Mouse (Mus musculus): Measurements from ENCODE around the gene Uso1. TPM values are rescaled to one million over a fixed set of nuclear protein-coding genes. Genes with fewer than 3 reads are reported as not detected.

Uso1 gene
- polyA plus RNA-seq, 1 experiment from 2014 or later, result 49.3 TPM

GRCm38 (mm10) chr5:92142481-92142880 lies 4.7 kb downstream of the Uso1 start:
- no peak overlapping the region for H3K4me3 ChIP-seq (ENCODE audit: low read depth, low read length)
- 82% methylated on average over 3 of the region's 3 CpGs for WGBS
- H3K9me3 ChIP-seq (ENCODE audit: control insufficient read depth, low read length), result no peaks in the 10 kb centered on the region
- no peaks in the 10 kb centered on the region for H3K27me3 ChIP-seq (replicated peaks; ENCODE audit: control insufficient read depth, insufficient read depth, low read length)
- no peak overlapping the region for H3K4me2 ChIP-seq (ENCODE audit: low read depth, low read length)
- no peak overlapping the region for H3K27ac ChIP-seq (replicated peaks; ENCODE audit: low read depth, low read length)
- peaks cover 15% of the 10 kb centered on the region for H3K4me1 ChIP-seq (ENCODE audit: control insufficient read depth, insufficient read depth, low read length)
- H3K9ac ChIP-seq (ENCODE audit: low read depth, low read length), result no peak overlapping the region
- 0 out of 2 replicates have a peak, but pooled peaks cover 4% of the 10 kb centered on the region for H3K36me3 ChIP-seq (ENCODE audit: control insufficient read depth, insufficient read depth, low read length)
- no peak for DNase-seq (ENCODE audit: low spot score)
- ATAC-seq (ENCODE audit: low read depth), result no peak

- 0 out of 2 replicates have a peak, but pooled peaks cover 4% of the 10 kb centered on the region for H3K36me3 ChIP-seq (ENCODE audit: control insufficient read depth, insufficient read depth, low read length)
- no peak overlapping the region for H3K27ac ChIP-seq (replicated peaks; ENCODE audit: low read depth, low read length)
- H3K27me3 ChIP-seq (replicated peaks; ENCODE audit: control insufficient read depth, insufficient read depth, low read length), result no peaks in the 10 kb centered on the region
- H3K4me1 ChIP-seq (ENCODE audit: control insufficient read depth, insufficient read depth, low read length), result peaks cover 15% of the 10 kb centered on the region
- H3K4me2 ChIP-seq (ENCODE audit: low read depth, low read length), result no peak overlapping the region
- WGBS, result 93% methylated on average over 6 of the region's 6 CpGs
- no peak overlapping the region for H3K4me3 ChIP-seq (ENCODE audit: low read depth, low read length)
- DNase-seq (ENCODE audit: low spot score) (no peak), ATAC-seq (ENCODE audit: low read depth) (no peak)
- H3K9me3 ChIP-seq (ENCODE audit: control insufficient read depth, low read length), result no peaks in the 10 kb centered on the region
- H3K9ac ChIP-seq (ENCODE audit: low read depth, low read length), result no peak overlapping the region
Measured at GRCm38 (mm10) chr5:92143665-92144064, 5.9 kb downstream of the Uso1 start.

GRCm38 (mm10) chr5:92144954-92145708 lies 7.4 kb downstream of the Uso1 start:
- ATAC-seq (ENCODE audit: low read depth) (no peak), DNase-seq (ENCODE audit: low spot score) (no peak)
- 0 out of 2 replicates have a peak, but pooled peaks cover 3% of the 10 kb centered on the region for H3K4me1 ChIP-seq (ENCODE audit: control insufficient read depth, insufficient read depth, low read length)
- H3K36me3 ChIP-seq (ENCODE audit: control insufficient read depth, insufficient read depth, low read length), result 0 out of 2 replicates have a peak, but pooled peaks cover 4% of the 10 kb centered on the region
- H3K4me3 ChIP-seq (ENCODE audit: low read depth, low read length), result no peak overlapping the region
- no peak overlapping the region for H3K4me2 ChIP-seq (ENCODE audit: low read depth, low read length)
- H3K9ac ChIP-seq (ENCODE audit: low read depth, low read length), result no peak overlapping the region
- WGBS, result 94% methylated on average over 7 of the region's 7 CpGs
- H3K27me3 ChIP-seq (replicated peaks; ENCODE audit: control insufficient read depth, insufficient read depth, low read length), result no peaks in the 10 kb centered on the region
- H3K9me3 ChIP-seq (ENCODE audit: control insufficient read depth, low read length), result no peaks in the 10 kb centered on the region
- H3K27ac ChIP-seq (replicated peaks; ENCODE audit: low read depth, low read length), result no peak overlapping the region

- Histone ChIP-seq H3K27me3 (replicated peaks; ENCODE audit: control insufficient read depth, insufficient read depth, low read length) (no peaks in the 10 kb centered on the region), H3K4me2 (ENCODE audit: low read depth, low read length) (no peak overlapping the region), H3K36me3 (ENCODE audit: control insufficient read depth, insufficient read depth, low read length) (peaks cover 17% of the 10 kb centered on the region), H3K27ac (replicated peaks; ENCODE audit: low read depth, low read length) (no peak overlapping the region), H3K4me1 (ENCODE audit: control insufficient read depth, insufficient read depth, low read length) (no peaks in the 10 kb centered on the region), H3K9me3 (ENCODE audit: control insufficient read depth, low read length) (no peaks in the 10 kb centered on the region), H3K4me3 (ENCODE audit: low read depth, low read length) (no peak overlapping the region), H3K9ac (ENCODE audit: low read depth, low read length) (no peak overlapping the region)
- WGBS, result 82% methylated on average over 3 of the region's 3 CpGs
- ATAC-seq (ENCODE audit: low read depth), result no peak
- DNase-seq (ENCODE audit: low spot score), result no peak
Measured at GRCm38 (mm10) chr5:92148248-92148647, 10.5 kb downstream of the Uso1 start.

- Histone ChIP-seq H3K9me3 (ENCODE audit: control insufficient read depth, low read length) (no peaks in the 10 kb centered on the region), H3K36me3 (ENCODE audit: control insufficient read depth, insufficient read depth, low read length) (peaks cover 26% of the 10 kb centered on the region), H3K27ac (replicated peaks; ENCODE audit: low read depth, low read length) (no peak overlapping the region), H3K4me3 (ENCODE audit: low read depth, low read length) (no peak overlapping the region), H3K4me1 (ENCODE audit: control insufficient read depth, insufficient read depth, low read length) (no peaks in the 10 kb centered on the region), H3K4me2 (ENCODE audit: low read depth, low read length) (no peak overlapping the region), H3K27me3 (replicated peaks; ENCODE audit: control insufficient read depth, insufficient read depth, low read length) (no peaks in the 10 kb centered on the region), H3K9ac (ENCODE audit: low read depth, low read length) (no peak overlapping the region)
- ATAC-seq (ENCODE audit: low read depth), result no peak
- WGBS, result 90% methylated on average over 5 of the region's 5 CpGs
- no peak for DNase-seq (ENCODE audit: low spot score)
Measured at GRCm38 (mm10) chr5:92149330-92149982, 11.7 kb downstream of the Uso1 start.

GRCm38 (mm10) chr5:92154861-92155260 lies 17.1 kb downstream of the Uso1 start:
- no peak for ATAC-seq (ENCODE audit: low read depth)
- Histone ChIP-seq H3K27ac (replicated peaks; ENCODE audit: low read depth, low read length) (no peak overlapping the region), H3K4me1 (ENCODE audit: control insufficient read depth, insufficient read depth, low read length) (no peaks in the 10 kb centered on the region), H3K4me3 (ENCODE audit: low read depth, low read length) (no peak overlapping the region), H3K9ac (ENCODE audit: low read depth, low read length) (no peak overlapping the region), H3K4me2 (ENCODE audit: low read depth, low read length) (no peak overlapping the region), H3K27me3 (replicated peaks; ENCODE audit: control insufficient read depth, insufficient read depth, low read length) (no peaks in the 10 kb centered on the region), H3K9me3 (ENCODE audit: control insufficient read depth, low read length) (no peaks in the 10 kb centered on the region), H3K36me3 (ENCODE audit: control insufficient read depth, insufficient read depth, low read length) (peaks cover 38% of the 10 kb centered on the region)
- WGBS, result 80% methylated on average over 3 of the region's 3 CpGs
- no peak for DNase-seq (ENCODE audit: low spot score)

- WGBS, result 80% methylated on average over 6 of the region's 6 CpGs
- H3K27me3 ChIP-seq (replicated peaks; ENCODE audit: control insufficient read depth, insufficient read depth, low read length), result no peaks in the 10 kb centered on the region
Measured at GRCm38 (mm10) chr5:92165976-92166375, 28.2 kb downstream of the Uso1 start.

GRCm38 (mm10) chr5:92183071-92183830 lies 45.5 kb downstream of the Uso1 start:
- H3K4me3 ChIP-seq (ENCODE audit: low read depth, low read length), result no peak overlapping the region
- H3K4me2 ChIP-seq (ENCODE audit: low read depth, low read length), result no peak overlapping the region
- H3K4me1 ChIP-seq (ENCODE audit: control insufficient read depth, insufficient read depth, low read length), result no peaks in the 10 kb centered on the region
- H3K27me3 ChIP-seq (replicated peaks; ENCODE audit: control insufficient read depth, insufficient read depth, low read length), result no peaks in the 10 kb centered on the region
- ATAC-seq (ENCODE audit: low read depth) (no peak), DNase-seq (ENCODE audit: low spot score) (no peak)
- WGBS, result 85% methylated on average over 8 of the region's 8 CpGs
- no peak overlapping the region for H3K27ac ChIP-seq (replicated peaks; ENCODE audit: low read depth, low read length)
- peaks cover 84% of the 10 kb centered on the region for H3K36me3 ChIP-seq (ENCODE audit: control insufficient read depth, insufficient read depth, low read length)
- no peak overlapping the region for H3K9ac ChIP-seq (ENCODE audit: low read depth, low read length)
- H3K9me3 ChIP-seq (ENCODE audit: control insufficient read depth, low read length), result 0 out of 2 replicates have a peak, but pooled peaks cover 2% of the 10 kb centered on the region

More at GRCm38 (mm10) chr5:92165976-92166375, 28.2 kb downstream of the Uso1 start:
- H3K4me1 ChIP-seq (ENCODE audit: control insufficient read depth, insufficient read depth, low read length), result no peaks in the 10 kb centered on the region
- ATAC-seq (ENCODE audit: low read depth) (no peak), DNase-seq (ENCODE audit: low spot score) (no peak)
- peaks cover 39% of the 10 kb centered on the region for H3K36me3 ChIP-seq (ENCODE audit: control insufficient read depth, insufficient read depth, low read length)
- H3K4me3 ChIP-seq (ENCODE audit: low read depth, low read length), result no peak overlapping the region
- no peak overlapping the region for H3K27ac ChIP-seq (replicated peaks; ENCODE audit: low read depth, low read length)
- H3K9ac ChIP-seq (ENCODE audit: low read depth, low read length), result no peak overlapping the region
- H3K9me3 ChIP-seq (ENCODE audit: control insufficient read depth, low read length), result no peaks in the 10 kb centered on the region
- no peak overlapping the region for H3K4me2 ChIP-seq (ENCODE audit: low read depth, low read length)
